Mouse (Mus musculus) neural tube, embryonic 11.5 days (tissue): ENCODE measurements at regions not wholly inside any gene's neighbourhood (a gene's known extent, or its start where the extent isn't known, plus 50 kb on each side); places are given as distances from the start of the nearest gene placed in this dataset.
"Not testable (repeated sequence)": the region's sequence is repeated elsewhere in the genome, so short reads cannot be mapped to it uniquely, and the experiment has no call there.

Experiments
- ATAC-seq: fragments of 200-750 bp; cut with Nextera tagmentation; 2 replicates; pipeline ENCODE4 v1.8.0; 2017; ENCODE audit warnings: moderate number of reproducible peaks, mild to moderate bottlenecking, moderate TSS enrichment, moderate library complexity; ENCODE audit not compliant: insufficient read depth, low FRiP score, low TSS enrichment
- DNase-seq: peaks from one replicate; pipeline ENCODE4 v3.0.0-alpha.2; 2015; ENCODE audit warnings: low spot score
- H3K27ac ChIP-seq: fragments of 300-500 bp; sonication (generic); 2 replicates; pipeline ENCODE4 v1.5.1; 2014; ENCODE audit warnings: low read depth, mild to moderate bottlenecking, low read length
- H3K27me3 ChIP-seq: fragments of 300-500 bp; sonication (generic); 2 replicates; pipeline ENCODE4 v1.6.1; 2014; ENCODE audit warnings: mild to moderate bottlenecking, low read length, mixed read lengths; ENCODE audit not compliant: control insufficient read depth, insufficient read depth
- H3K36me3 ChIP-seq: fragments of 300-500 bp; sonication (generic); 2 replicates; pipeline ENCODE4 v1.6.1; 2014; ENCODE audit warnings: mild to moderate bottlenecking, low read length, moderate library complexity, mixed read lengths; ENCODE audit not compliant: control insufficient read depth, insufficient read depth
- H3K4me1 ChIP-seq: fragments of 300-500 bp; sonication (generic); 2 replicates; pipeline ENCODE4 v1.6.1; 2014; ENCODE audit warnings: low read length, mixed read lengths; ENCODE audit not compliant: control insufficient read depth, insufficient read depth
- H3K4me2 ChIP-seq: fragments of 300-500 bp; sonication (generic); 2 replicates; pipeline ENCODE4 v1.6.1; 2014; ENCODE audit warnings: low read depth, mild to moderate bottlenecking, moderate library complexity
- H3K4me3 ChIP-seq: fragments of 300-500 bp; sonication (generic); 2 replicates; pipeline ENCODE4 v1.5.1; 2014; ENCODE audit warnings: low read depth, low read length
- H3K9ac ChIP-seq: fragments of 300-500 bp; sonication (generic); 2 replicates; pipeline ENCODE4 v1.6.1; 2014; ENCODE audit warnings: mild to moderate bottlenecking, low read length
- H3K9me3 ChIP-seq: fragments of 300-500 bp; sonication (generic); 2 replicates; pipeline ENCODE4 v1.6.1; 2016; ENCODE audit warnings: low read length; ENCODE audit not compliant: control insufficient read depth
- WGBS: fragments of 180-500 bp; shearing (Covaris S2); extraction: QIAGEN DNeasy Blood & Tissue Kit; methylation state at CpG from one replicate; pipeline ENCODE4 v1.1.7; 2014; 5-methylcytosine and 5-hydroxymethylcytosine counted together

GRCm38 (mm10) chr4:3416670-3417069 is 231.5 kb upstream of the Vmn1r3 start:
- Histone ChIP-seq H3K27me3 (no peaks in the 10 kb centered on the region), H3K36me3 (no peaks in the 10 kb centered on the region), H3K4me3 (no peak overlapping the region), H3K27ac (no peak overlapping the region), H3K4me2 (no peak overlapping the region), H3K9me3 (no peaks in the 10 kb centered on the region), H3K4me1 (no peaks in the 10 kb centered on the region), H3K9ac (no peak overlapping the region)
- 77% methylated on average over 5 of the region's 5 CpGs for WGBS
- DNase-seq (no peak), ATAC-seq (no peak)

DNA sequence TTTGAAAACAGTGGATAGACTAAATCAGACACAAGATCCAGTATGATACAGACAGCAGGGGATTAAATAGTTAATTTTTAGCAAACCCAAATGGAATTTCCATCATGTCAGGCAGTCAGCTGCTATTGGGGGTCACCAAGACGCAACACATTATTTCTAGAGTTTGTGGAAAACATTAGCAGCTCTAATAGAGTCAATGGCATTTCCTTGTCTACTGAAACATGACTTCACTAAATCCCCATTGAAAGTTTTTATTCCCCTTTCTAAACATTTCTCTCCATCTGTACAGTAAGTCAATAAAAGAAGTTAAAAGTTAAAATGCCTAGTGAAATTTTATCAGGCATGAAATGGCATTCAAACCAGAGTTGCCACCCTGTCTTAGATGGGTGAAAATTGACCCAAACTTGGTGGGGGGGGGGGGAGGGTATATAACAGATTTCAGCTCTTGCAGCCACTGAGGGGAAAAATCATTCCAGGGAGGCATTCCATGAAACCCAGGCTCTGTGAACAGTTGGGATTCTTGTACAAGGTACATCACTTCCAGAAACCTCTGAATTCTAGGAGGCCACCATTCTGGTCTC is 229.4 kb upstream of the Vmn1r3 start:
- not testable (repeated sequence) for H3K4me2 ChIP-seq, H3K9me3 ChIP-seq, H3K27ac ChIP-seq, H3K27me3 ChIP-seq, DNase-seq, H3K4me3 ChIP-seq, H3K36me3 ChIP-seq, H3K9ac ChIP-seq, ATAC-seq, H3K4me1 ChIP-seq
- WGBS, result 64% methylated on average over 1 of the region's 1 CpGs

DNA sequence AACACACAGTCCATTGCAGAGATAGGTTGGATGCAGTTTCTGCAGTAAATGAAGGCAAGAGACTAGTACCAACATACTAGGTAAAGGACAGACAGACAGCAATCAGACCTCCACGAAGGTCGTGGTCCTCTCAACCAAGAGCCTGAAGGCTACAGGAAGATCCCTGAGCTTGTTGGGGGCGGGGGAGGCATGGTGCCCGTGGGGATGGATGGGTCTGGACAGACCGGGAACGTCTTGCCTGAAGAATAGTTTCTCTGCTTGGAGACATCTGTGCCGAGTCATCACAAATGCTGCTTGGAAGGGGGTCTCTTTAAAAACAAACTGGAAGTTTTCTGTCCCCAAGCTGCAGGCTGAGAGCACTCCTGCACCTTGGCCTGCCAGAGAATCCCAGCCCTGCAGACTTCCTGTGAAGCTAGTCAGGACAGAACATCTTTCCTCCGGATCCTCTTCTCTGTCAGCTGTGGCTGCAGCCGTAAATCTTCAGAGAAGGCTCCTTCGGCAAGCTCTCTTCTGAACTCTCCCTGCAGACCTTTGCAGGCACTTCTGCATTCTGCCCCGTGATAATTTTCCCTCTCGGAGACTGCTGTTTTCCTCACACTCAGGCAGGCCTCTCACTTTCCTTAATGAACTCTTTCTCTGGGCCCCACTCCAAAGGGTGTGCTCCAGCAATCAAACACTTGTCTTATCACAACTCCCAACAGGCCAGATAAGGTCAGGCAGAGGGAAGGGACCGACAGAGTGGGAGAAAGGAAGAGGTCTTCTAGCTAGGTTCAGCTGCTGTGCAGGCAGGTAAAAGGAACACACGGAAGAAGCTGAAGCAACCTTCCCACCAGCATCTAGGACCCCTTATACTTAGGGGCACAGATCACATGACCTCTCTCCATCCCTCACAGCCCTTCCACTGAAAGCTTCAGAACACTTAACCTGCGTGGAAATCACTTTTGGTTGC is 228.6 kb upstream of the Vmn1r3 start:
- H3K9ac ChIP-seq, result no peak overlapping the region
- WGBS, result 61% methylated on average over 15 of the region's 15 CpGs
- DNase-seq (no peak), ATAC-seq (no peak)
- no peaks in the 10 kb centered on the region for H3K4me1 ChIP-seq
- no peaks in the 10 kb centered on the region for H3K36me3 ChIP-seq
- H3K27ac ChIP-seq, result no peak overlapping the region
- no peak overlapping the region for H3K4me2 ChIP-seq
- H3K27me3 ChIP-seq, result no peaks in the 10 kb centered on the region
- H3K9me3 ChIP-seq, result no peaks in the 10 kb centered on the region
- H3K4me3 ChIP-seq, result no peak overlapping the region

DNA sequence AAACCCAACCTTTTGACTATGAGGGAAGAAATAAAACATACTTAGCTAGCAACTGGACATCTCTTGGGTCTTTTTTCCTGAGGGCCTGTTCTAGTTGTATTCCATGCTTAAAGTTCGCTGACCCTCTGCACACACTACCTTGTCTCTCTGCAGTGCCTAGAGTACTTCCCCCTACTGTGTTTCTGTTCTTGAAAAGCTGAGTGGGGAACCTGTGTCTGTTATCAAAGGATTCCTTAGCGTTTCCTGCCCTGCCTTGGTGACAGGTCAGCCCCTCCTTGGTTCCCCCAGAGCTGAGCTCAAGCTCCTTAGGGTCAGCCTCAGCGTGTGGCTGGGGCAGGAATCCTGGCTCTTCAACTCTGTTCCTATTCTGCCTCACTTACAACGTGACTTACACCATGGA is 227.2 kb upstream of the Vmn1r3 start:
- H3K27me3 ChIP-seq, H3K9me3 ChIP-seq, DNase-seq, ATAC-seq, H3K4me1 ChIP-seq, H3K36me3 ChIP-seq, H3K4me2 ChIP-seq, H3K27ac ChIP-seq, H3K4me3 ChIP-seq, H3K9ac ChIP-seq: not testable (repeated sequence)
- WGBS, result 44% methylated on average over 4 of the region's 4 CpGs

DNA sequence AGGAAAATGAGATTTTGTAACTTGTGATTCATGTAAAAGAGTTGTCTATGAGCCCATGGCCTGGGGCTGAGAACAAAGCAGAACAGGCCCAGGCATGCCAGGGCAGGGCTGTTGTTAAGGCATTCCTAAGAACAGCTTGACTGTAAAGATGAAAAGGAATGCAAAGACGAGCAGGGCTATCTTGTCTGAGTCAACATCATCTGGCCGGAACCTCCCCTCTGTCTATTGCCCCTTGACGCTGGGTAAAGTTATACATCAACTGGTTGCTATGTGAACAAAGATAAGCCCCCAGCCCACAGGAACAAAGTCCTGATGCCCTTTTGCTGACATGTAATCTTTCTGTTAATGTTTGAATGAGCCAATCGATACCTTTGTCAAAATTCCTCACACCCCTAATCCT is 217.7 kb upstream of the Vmn1r3 start:
- not testable (repeated sequence) for ATAC-seq, DNase-seq, H3K9ac ChIP-seq, H3K36me3 ChIP-seq, H3K9me3 ChIP-seq, H3K4me3 ChIP-seq, H3K27ac ChIP-seq, H3K4me1 ChIP-seq, H3K4me2 ChIP-seq, H3K27me3 ChIP-seq
- WGBS, result 83% methylated on average over 4 of the region's 4 CpGs

GRCm38 (mm10) chr4:3401766-3402165 is 216.6 kb upstream of the Vmn1r3 start:
- ATAC-seq, result not testable (repeated sequence)
- WGBS, result 76% methylated on average over 2 of the region's 2 CpGs

DNA sequence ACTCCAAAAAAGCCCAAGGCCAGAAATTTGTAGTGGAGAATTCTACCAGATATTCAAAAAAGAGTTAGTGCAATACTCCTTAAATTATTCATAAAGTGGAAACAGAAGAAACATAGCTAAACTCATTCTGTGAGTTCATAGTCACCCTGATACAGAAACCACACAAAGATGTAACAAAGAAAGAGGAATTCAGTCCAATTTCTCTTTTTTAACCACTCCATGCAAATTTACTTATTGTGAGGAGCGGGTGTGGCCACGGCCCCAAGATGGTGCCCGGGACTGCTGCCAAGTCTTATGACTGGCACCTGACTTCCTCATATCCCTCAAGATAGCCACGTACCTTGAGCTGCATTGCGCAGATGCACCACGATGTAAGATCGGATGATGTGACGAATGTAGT is 206.4 kb upstream of the Vmn1r3 start:
- ATAC-seq, DNase-seq, H3K9me3 ChIP-seq, H3K36me3 ChIP-seq, H3K9ac ChIP-seq, H3K4me3 ChIP-seq, H3K27ac ChIP-seq, H3K4me2 ChIP-seq, H3K4me1 ChIP-seq, H3K27me3 ChIP-seq: not testable (repeated sequence)
- WGBS, result 94% methylated on average over 7 of the region's 8 CpGs

More at GRCm38 (mm10) chr4:3401766-3402165, 216.6 kb upstream of the Vmn1r3 start:
- DNase-seq, H3K27ac ChIP-seq, H3K9me3 ChIP-seq, H3K4me1 ChIP-seq, H3K4me2 ChIP-seq, H3K4me3 ChIP-seq, H3K36me3 ChIP-seq, H3K9ac ChIP-seq, H3K27me3 ChIP-seq: not testable (repeated sequence)

GRCm38 (mm10) chr4:3373027-3373763 is 188.0 kb upstream of the Vmn1r3 start:
- H3K36me3 ChIP-seq, H3K27me3 ChIP-seq, H3K9me3 ChIP-seq, ATAC-seq, H3K4me2 ChIP-seq, H3K27ac ChIP-seq, H3K4me3 ChIP-seq, H3K4me1 ChIP-seq, H3K9ac ChIP-seq: not testable (repeated sequence)
- 51% methylated on average over 8 of the region's 8 CpGs for WGBS
- peak; percentile 8 for DNase-seq
